Mouse (Mus musculus) yolk sac, embryonic 10.5 days (tissue): ENCODE measurements around the gene Ift81.

Source experiments
- DNase-seq: peaks from one replicate; pipeline ENCODE4 v3.0.0-alpha.2; 2017; ENCODE audit warnings: low spot score

The Ift81 gene

GRCm38 (mm10) chr5:122547810-122548209 is 66.5 kb downstream of the Ift81 start:
- DNase-seq = no peak

GRCm38 (mm10) chr5:122547251-122547714 is 67.0 kb downstream of the Ift81 start:
- no peak for DNase-seq

DNA sequence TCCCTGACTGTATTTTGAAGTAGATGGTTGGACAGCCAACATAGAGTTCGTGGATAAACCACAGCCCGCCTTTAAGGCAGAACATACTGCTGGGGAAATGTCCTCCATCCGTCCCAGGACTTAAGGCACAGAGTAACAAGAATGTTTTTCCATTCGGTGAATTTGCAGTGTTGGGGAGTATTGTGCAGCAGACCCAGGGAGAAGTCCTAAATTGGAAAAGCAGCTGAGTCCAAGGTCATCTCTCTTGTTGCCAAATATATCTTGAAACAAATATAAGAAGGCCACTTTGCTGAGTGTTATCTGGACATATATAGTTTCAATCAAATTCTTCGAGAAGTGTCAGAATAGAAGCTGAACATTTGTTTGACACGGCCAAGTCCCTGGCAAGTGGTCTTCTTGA is 70.9 kb downstream of the Ift81 start:
- DNase-seq = no peak

DNA sequence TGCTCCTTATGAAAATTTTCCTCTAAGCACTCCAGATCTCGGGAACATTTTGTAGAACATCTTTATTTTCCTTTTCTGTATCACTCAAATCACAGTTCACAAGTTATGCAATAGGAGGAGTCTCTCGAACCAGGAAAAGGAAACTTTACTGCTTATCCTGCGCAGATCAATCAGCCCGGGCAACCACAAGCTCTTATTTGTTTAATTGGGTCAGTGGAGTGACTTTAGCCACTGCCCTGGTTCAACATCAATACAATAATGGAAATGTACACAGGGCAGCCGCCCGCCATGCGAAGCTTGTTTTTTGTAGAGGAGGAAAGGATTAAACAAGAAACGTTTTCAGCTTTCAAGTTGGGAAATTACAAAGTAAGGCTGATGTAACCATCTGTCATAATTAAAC is 72.4 kb downstream of the Ift81 start:
- no peak for DNase-seq

GRCm38 (mm10) chr5:122538077-122538476 is 76.2 kb downstream of the Ift81 start:
- DNase-seq = no peak

DNA sequence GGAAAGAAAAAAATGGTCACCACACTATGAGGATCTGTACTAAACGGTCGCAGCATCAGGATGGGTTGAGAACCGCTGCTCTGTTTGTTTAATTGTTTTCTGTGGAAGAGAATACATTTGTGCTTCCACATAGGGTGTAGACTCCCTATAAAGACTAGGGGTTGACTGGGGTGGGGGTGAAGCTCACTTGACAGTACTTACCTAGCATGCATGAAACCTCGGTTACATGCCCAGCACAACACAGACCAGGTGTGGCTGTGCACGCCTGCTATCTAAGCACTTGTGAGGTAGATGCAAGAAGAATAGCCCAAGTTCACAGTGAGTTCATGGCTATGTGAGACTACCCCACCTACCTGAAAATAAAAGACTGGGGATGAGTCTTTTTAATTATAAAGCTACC is 76.7 kb downstream of the Ift81 start:
- DNase-seq = no peak

DNA sequence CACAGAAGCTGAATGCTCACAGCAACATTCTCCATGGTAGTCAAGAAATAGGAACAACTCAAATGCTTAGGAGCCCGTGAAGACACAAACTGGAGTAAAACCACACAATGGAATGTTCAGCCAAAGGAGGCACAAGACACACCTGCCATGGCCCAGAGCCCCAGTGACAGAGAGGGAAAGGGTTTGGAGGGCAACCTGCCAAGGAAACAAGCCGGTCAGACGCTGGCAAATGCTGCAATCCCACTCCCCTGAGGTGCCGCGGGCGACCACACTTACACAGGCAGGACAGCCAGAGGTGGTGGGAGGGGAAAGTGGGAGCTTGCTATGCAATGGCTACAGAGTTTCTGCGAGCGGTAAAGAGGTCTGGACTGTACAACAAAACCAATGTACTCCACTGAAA is 80.4 kb downstream of the Ift81 start:
- DNase-seq = no peak

DNA sequence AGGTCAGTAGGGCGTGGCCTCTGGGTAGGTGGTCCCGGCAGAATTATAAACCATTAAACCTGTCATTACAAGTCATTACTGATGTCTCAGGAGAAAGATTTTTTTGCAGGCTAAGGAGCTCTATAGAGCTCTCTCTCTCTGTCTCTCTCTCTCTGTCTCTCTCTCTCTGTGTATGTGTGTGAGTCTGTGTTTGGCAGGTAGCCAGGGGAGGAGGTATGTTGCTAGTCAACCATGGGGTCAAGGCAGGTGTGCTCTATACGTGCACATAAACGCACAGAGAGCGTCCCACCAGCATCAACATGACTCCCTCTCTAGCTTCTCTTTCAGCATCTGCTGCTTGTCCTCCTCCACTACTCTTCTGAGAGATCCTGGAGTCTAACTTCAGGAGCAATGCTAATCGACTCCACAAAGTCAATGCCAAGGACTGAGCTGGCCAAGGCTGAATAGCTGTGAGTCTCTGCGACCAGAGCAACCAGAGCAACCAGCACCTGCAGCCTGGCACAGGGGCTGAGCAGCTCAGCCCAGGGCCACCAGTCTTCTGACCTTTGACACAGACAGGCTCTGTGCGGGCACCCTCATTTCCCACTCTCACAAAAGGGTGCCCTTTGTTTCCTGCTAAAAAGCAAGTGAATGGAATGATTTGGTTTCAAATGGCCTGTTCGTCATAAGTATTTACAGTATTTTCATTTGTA is 84.3 kb downstream of the Ift81 start:
- no peak for DNase-seq

- no peak for DNase-seq
Observed at GRCm38 (mm10) chr5:122529316-122529715, 85.0 kb downstream of the Ift81 start.

DNA sequence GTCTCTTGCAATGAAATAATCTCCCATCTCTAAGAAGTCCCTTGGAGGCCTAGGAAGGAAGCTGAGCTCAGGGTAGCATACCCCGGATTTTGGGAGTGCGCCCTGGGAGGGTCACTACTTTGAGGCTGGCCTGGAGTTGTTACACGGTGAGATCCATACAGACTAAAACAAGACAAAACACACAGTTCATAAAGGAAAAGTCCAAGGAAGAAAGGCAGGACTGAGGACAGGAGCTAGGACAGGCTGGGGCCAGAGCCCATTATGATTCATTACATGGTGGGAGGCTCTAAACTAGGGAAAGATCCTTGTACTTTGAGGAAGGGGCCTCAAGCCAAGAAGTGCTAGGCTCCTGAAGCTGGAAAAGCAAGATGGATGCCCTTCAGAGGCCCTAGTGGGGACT is 85.7 kb downstream of the Ift81 start:
- DNase-seq = no peak

- DNase-seq = no peak
Observed at GRCm38 (mm10) chr5:122527761-122528160, 86.6 kb downstream of the Ift81 start.

- peak; percentile 58 for DNase-seq
Observed at GRCm38 (mm10) chr5:122526878-122527730, 87.2 kb downstream of the Ift81 start.

- DNase-seq = no peak
Observed at GRCm38 (mm10) chr5:122526405-122526804, 87.9 kb downstream of the Ift81 start.

- DNase-seq = no peak
Observed at GRCm38 (mm10) chr5:122525238-122525931, 88.9 kb downstream of the Ift81 start.

- peak; percentile 63 for DNase-seq
Observed at GRCm38 (mm10) chr5:122524854-122525237, 89.5 kb downstream of the Ift81 start.

DNA sequence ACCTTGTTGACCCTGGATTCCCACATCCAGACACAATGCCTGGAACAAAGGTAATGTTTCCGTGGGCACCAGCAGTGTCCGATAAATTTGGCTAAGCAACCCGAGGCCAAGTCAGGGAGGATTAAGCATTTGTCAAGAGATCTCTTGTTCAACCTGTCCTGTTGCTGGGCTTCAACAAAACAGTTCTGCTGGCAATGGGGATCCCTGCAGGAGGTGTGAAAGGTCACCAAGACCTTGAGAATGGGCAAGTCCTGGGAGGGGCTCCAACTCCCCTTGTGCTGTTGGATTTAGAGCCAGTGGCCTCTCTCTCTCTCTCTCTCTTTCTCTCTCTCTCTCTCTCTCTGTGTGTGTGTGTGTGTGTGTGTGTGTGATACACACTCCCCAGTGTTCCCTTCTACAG is 90.1 kb downstream of the Ift81 start:
- no peak for DNase-seq

DNA sequence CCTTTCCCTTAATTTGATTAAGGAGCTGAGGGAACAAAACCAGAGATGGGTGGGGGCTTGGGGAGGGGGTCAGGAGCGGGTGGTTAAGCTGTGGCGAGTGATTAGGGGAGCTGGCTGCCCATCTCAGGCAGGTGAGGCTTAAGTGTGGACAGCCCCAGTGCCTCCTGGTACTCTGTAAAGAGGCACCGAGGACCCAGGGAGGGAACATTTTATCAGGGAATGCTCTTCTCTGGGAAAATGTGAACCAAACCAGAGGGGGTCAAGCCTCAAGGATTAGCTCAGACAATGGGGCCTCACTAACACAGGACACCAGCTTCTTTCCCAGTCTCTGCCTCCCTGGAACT is 93.2 kb downstream of the Ift81 start:
- DNase-seq = no peak

DNA sequence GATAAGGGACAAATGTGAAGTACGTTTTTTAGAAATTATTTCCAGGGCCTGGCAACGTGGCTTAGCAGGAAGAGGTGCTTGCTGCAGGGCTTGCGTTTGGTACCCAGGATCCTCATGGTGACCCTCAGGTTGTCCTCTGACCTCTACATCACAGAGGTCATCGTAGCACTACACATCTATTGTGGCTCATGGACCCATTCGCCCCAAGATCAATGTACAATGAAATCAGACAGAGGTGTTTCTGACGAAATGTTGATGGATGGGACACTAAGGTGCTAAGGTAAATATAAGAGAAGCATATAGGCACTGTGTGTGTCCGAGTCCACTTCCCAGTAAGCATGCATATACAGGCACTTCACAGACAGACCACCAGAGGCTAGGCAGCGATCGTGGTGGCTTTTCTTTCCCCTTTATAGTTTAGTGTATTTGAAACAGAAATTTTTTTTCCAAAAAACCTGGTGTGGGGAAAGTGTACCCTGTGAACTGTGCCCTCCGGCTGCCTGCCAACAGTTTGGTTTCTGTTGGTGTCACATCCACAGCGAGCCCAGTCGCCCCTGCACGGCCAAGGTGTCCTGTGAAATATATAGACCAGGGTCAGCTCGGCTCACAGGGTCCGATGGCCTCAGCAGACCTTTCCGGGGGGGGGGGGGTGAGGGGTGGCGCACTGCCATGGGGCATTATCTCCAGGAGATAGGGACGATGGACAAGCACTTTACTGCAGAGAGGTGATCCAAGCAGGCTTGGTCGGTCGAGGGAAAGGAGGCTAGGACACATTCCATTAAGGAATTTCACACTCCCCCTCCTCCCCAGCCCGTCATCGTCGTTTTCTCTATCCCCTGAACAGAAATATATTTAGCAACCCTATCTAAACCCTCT is 93.8 kb downstream of the Ift81 start:
- no peak for DNase-seq

- DNase-seq = no peak
Observed at GRCm38 (mm10) chr5:122519043-122519660, 95.2 kb downstream of the Ift81 start.

- DNase-seq = peak; percentile 25
Observed at GRCm38 (mm10) chr5:122518247-122518646, 96.1 kb downstream of the Ift81 start.

DNA sequence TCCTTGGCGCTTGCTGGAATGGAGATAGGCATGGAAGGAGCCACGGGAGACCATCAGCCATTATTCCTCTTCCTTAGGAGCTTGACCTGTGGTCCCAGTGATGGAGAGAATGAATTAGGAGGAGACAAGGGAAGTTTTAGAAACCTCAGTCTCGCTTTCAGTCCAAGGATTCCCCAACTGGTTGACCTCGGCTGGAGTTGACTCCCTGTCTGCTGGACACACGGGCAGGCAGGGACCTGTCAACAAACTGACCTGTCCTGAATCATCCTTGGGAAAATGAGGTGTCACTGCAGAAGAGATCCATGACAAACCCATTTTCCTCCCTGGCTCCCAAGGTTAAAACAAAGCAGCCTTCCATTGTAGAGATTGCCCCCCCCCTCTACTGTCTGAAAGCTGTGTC is 97.4 kb downstream of the Ift81 start:
- no peak for DNase-seq
